Mouse (Mus musculus): Measurements from ENCODE around the gene Adgre4. TPM values are rescaled to one million over a fixed set of nuclear protein-coding genes. Genes with fewer than 3 reads are reported as not detected.

The Adgre4 gene
- total and polyA plus RNA-seq, 3 experiments, result 0.04 TPM; not detected in 2

GRCm38 (mm10) chr17:55736675-55737074 is 13.1 kb upstream of the Adgre4 start:
- Histone ChIP-seq H3K4me3 (ENCODE audit: control insufficient read depth in 1 of 2, insufficient read depth in 1 of 2, low read depth in 2 of 2, low read length in 2 of 2) (peak overlapping the region in 1 of 2 experiments; percentile 44; a peak in 2 of 4 replicates), H3K79me2 (ENCODE audit: control insufficient read depth, insufficient read depth, low read length, poor library complexity) (no peaks in the 10 kb centered on the region), H3K27me3 (ENCODE audit: control insufficient read depth in 1 of 2, insufficient read depth in 2 of 2, low read length in 2 of 2) (no peaks in the 10 kb centered on the region), H3K9me3 (replicated peaks; ENCODE audit: insufficient read depth, low read length) (no peaks in the 10 kb centered on the region), H3K9ac (ENCODE audit: control insufficient read depth, low read depth, low read length, poor library complexity, severe bottlenecking) (peak overlapping the region; percentile 34), H3K27ac (ENCODE audit: control insufficient read depth, low read depth, low read length) (peak overlapping the region; percentile 75), H3K36me3 (ENCODE audit: control insufficient read depth in 1 of 2, insufficient read depth in 2 of 2, low read length in 2 of 2) (peaks cover 0 to 9% of the 10 kb centered on the region in 2 experiments; a peak in 2 of 4 replicates), H3K4me1 (ENCODE audit: control insufficient read depth in 1 of 2, insufficient read depth in 2 of 2, low read length in 2 of 2) (peaks cover 5 to 8% of the 10 kb centered on the region in 2 experiments)
- peak; percentile 88 for DNase-seq (ENCODE audit: low read depth, low spot score)
- TF ChIP-seq E2F4 (IDR thresholded peaks at IDR 0.05; ENCODE audit: borderline replicate concordance, low read depth, low read length) (no peak), USF2 (IDR thresholded peaks at IDR 0.05; ENCODE audit: borderline replicate concordance in 1 of 2, insufficient read depth in 1 of 2, low read depth in 1 of 2, low read length in 2 of 2) (no peak), KAT2A (conservative IDR thresholded peaks at IDR 0.05; ENCODE audit: low read depth, low read length) (no peak), MAZ (IDR thresholded peaks at IDR 0.05; ENCODE audit: low read depth, low read length) (0 out of 2 replicates have a peak, but pooled peaks have one; percentile 58), NELFE (IDR thresholded peaks at IDR 0.05; ENCODE audit: low read depth, low read length) (no peak), HCFC1 (IDR thresholded peaks at IDR 0.05; ENCODE audit: low read depth, low read length) (0 out of 2 replicates have a peak, but pooled peaks have one; percentile 47), ETS1 (IDR thresholded peaks at IDR 0.05; ENCODE audit: low read depth, low read length) (peak; percentile 62; the same call in 1 of the 2 replicates), ELF1 (IDR thresholded peaks at IDR 0.05; ENCODE audit: low read depth, low read length) (peak; percentile 70; the same call in 1 of the 2 replicates), TAL1 (IDR thresholded peaks at IDR 0.05; ENCODE audit: low read length) (no peak), MAX (IDR thresholded peaks at IDR 0.05; ENCODE audit: low read length) (peak; percentile 93), CHD1 (IDR thresholded peaks at IDR 0.05; ENCODE audit: low read depth, low read length) (0 out of 2 replicates have a peak, but pooled peaks have one; percentile 44), MYC (IDR thresholded peaks at IDR 0.05; ENCODE audit: low read depth, low read length) (peak; percentile 99), MAFK (IDR thresholded peaks at IDR 0.05; ENCODE audit: borderline replicate concordance, low read depth, low read length) (no peak), MEF2A (IDR thresholded peaks at IDR 0.05; ENCODE audit: extremely low read depth, insufficient replicate concordance, low read depth, low read length, poor library complexity, severe bottlenecking) (no peak), BHLHE40 (IDR thresholded peaks at IDR 0.05; ENCODE audit: borderline replicate concordance, low read depth, low read length) (no peak), CHD2 (IDR thresholded peaks at IDR 0.05; ENCODE audit: low read length) (no peak), TBP (IDR thresholded peaks at IDR 0.05; ENCODE audit: low read depth, low read length) (peak; percentile 57; the same call in 1 of the 2 replicates), POLR2A (IDR thresholded peaks at IDR 0.05; ENCODE audit: control insufficient read depth in 1 of 2, insufficient read depth in 1 of 2, low read depth in 1 of 2, low read length in 2 of 2, poor library complexity in 1 of 2) (no peak), GABPA (IDR thresholded peaks at IDR 0.05; ENCODE audit: low read depth, low read length) (no peak), EP300 (IDR thresholded peaks at IDR 0.05; ENCODE audit: low read depth in 1 of 2, low read length in 2 of 2) (peak; percentile 71 to 84), MYB (IDR thresholded peaks at IDR 0.05; ENCODE audit: low read depth, low read length) (no peak), ZC3H11A (IDR thresholded peaks at IDR 0.05; ENCODE audit: low read depth, low read length) (peak; percentile 6; the same call in 1 of the 2 replicates), SIN3A (IDR thresholded peaks at IDR 0.05; ENCODE audit: low read length) (peak; percentile 80), ZMIZ1 (IDR thresholded peaks at IDR 0.05; ENCODE audit: low read depth, low read length) (no peak), RCOR1 (IDR thresholded peaks at IDR 0.05; ENCODE audit: low read depth, low read length) (peak; percentile 75), POLR2AphosphoS5 (IDR thresholded peaks at IDR 0.05; ENCODE audit: borderline replicate concordance, low read depth, low read length) (no peak), RAD21 (IDR thresholded peaks at IDR 0.05; ENCODE audit: low read depth, low read length) (no peak), GATA1 (IDR thresholded peaks at IDR 0.05; ENCODE audit: low read depth, low read length) (peak; percentile 77), ZNF384 (IDR thresholded peaks at IDR 0.05; ENCODE audit: low read depth, low read length) (0 out of 2 replicates have a peak, but pooled peaks have one; percentile 22), NRF1 (IDR thresholded peaks at IDR 0.05; ENCODE audit: insufficient read depth, low read depth, low read length, poor library complexity, severe bottlenecking) (no peak), UBTF (IDR thresholded peaks at IDR 0.05; ENCODE audit: borderline replicate concordance, insufficient read depth, low read depth, low read length) (no peak), MXI1 (IDR thresholded peaks at IDR 0.05; ENCODE audit: low read depth, low read length) (peak; percentile 92)
